8 mouse cellular contexts compared by ENCODE assay signal in the genomic region with DNA sequence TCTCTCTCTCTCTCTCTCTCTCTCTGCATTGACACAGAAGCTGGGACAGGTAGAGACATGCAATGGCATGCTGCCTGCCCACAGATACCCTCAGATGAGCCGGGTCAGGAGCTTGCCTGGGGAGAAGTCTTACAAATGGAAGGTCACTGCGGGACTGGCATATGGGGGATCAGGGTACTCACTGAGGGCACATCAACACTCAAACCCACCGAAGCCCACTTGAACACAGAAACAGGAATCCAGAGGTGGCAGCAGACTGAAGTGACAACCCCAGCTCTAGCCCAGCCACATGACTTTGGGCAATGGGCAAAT. TPM values are rescaled to one million over a fixed set of nuclear protein-coding genes. Genes with fewer than 3 reads are reported as not detected.
DNase-seq lines count a peak whose midpoint lies in the region; ATAC-seq lines count a peak whose summit lies in the region.

No protein-coding gene starts in this region.

- DNase-seq in heart, postnatal 10 days, result no peak
- DNase-seq in embryo, embryonic 9.5 days (ENCODE audit: extremely low spot score), result peak; percentile 37
- DNase-seq in midbrain, embryonic 14.5 days, result no peak
- no peak for DNase-seq in adrenal gland, postnatal 36 days
- DNase-seq in thymus, postnatal 36 days, result no peak
- DNase-seq in left cerebral cortex, adult 8-10 months (ENCODE audit: low spot score in 2 of 2), result no peak

- ATAC-seq in heart, embryonic 11.5 days (replicated peaks; ENCODE audit: insufficient number of reproducible peaks, low FRiP score, low TSS enrichment), result no peak
- ATAC-seq in hindbrain, embryonic 12.5 days (ENCODE audit: low FRiP score), result no peak
- ATAC-seq in midbrain, embryonic 14.5 days (ENCODE audit: low FRiP score, low TSS enrichment), result 0 out of 2 replicates have a peak, but pooled peaks have one; percentile 13

- peak overlapping the region; percentile 69; the same call in 1 of the 2 replicates for H3K4me3 ChIP-seq in heart, embryonic 11.5 days (ENCODE audit: low read depth, low read length)
- H3K4me3 ChIP-seq in hindbrain, embryonic 12.5 days, result peak overlapping the region; percentile 43
- no peak overlapping the region for H3K4me3 ChIP-seq in midbrain, embryonic 14.5 days (replicated peaks; ENCODE audit: low read depth, low read length)

- WGBS in heart, embryonic 11.5 days (ENCODE audit: insufficient replicate concordance), result 31% methylated on average over 3 of the region's 3 CpGs
- WGBS in hindbrain, embryonic 12.5 days, result 35% methylated on average over 3 of the region's 3 CpGs
- WGBS in midbrain, embryonic 14.5 days, result 27% methylated on average over 3 of the region's 3 CpGs

- H3K27ac ChIP-seq in heart, embryonic 11.5 days (ENCODE audit: low read depth, low read length), result peak overlapping the region; percentile 32; the same call in 1 of the 2 replicates
- no peak overlapping the region for H3K27ac ChIP-seq in hindbrain, embryonic 12.5 days
- H3K27ac ChIP-seq in midbrain, embryonic 14.5 days (replicated peaks; ENCODE audit: low read depth, low read length), result no peak overlapping the region

- no peak overlapping the region for H3K9ac ChIP-seq in heart, embryonic 11.5 days (ENCODE audit: low read depth, low read length)
- H3K9ac ChIP-seq in hindbrain, embryonic 12.5 days, result peak overlapping the region; percentile 63
- H3K9ac ChIP-seq in midbrain, embryonic 14.5 days (replicated peaks; ENCODE audit: low read length), result no peak overlapping the region

- 0 out of 2 replicates have a peak, but pooled peaks cover 3% of the 10 kb centered on the region for H3K36me3 ChIP-seq in heart, embryonic 11.5 days (ENCODE audit: control insufficient read depth, insufficient read depth, low read length)
- H3K36me3 ChIP-seq in hindbrain, embryonic 12.5 days, result no peaks in the 10 kb centered on the region
- no peaks in the 10 kb centered on the region for H3K36me3 ChIP-seq in midbrain, embryonic 14.5 days (ENCODE audit: control insufficient read depth, insufficient read depth, low read length)

- intact Hi-C loops in heart, postnatal 10 days (cut with DNase I), result no loop called here

- peak overlapping the region; percentile 93 for H3K4me2 ChIP-seq in heart, embryonic 11.5 days
- peak overlapping the region; percentile 77 for H3K4me2 ChIP-seq in hindbrain, embryonic 12.5 days (replicated peaks)
- peak overlapping the region; percentile 67 for H3K4me2 ChIP-seq in midbrain, embryonic 14.5 days (ENCODE audit: low read length)

- H3K9me3 ChIP-seq in heart, embryonic 11.5 days (replicated peaks; ENCODE audit: control insufficient read depth, low read length), result no peaks in the 10 kb centered on the region
- no peaks in the 10 kb centered on the region for H3K9me3 ChIP-seq in hindbrain, embryonic 12.5 days (replicated peaks)
- H3K9me3 ChIP-seq in midbrain, embryonic 14.5 days (ENCODE audit: control insufficient read depth, low read length), result no peaks in the 10 kb centered on the region

- no peaks in the 10 kb centered on the region for H3K27me3 ChIP-seq in heart, embryonic 11.5 days (ENCODE audit: control insufficient read depth, insufficient read depth, low read length)
- 0 out of 2 replicates have a peak, but pooled peaks cover 3% of the 10 kb centered on the region for H3K27me3 ChIP-seq in hindbrain, embryonic 12.5 days
- no peaks in the 10 kb centered on the region for H3K27me3 ChIP-seq in midbrain, embryonic 14.5 days (ENCODE audit: control insufficient read depth, insufficient read depth, low read length)

- H3K4me1 ChIP-seq in heart, embryonic 11.5 days (ENCODE audit: control insufficient read depth, insufficient read depth, low read length), result peaks cover 21% of the 10 kb centered on the region
- H3K4me1 ChIP-seq in hindbrain, embryonic 12.5 days, result peaks cover 23% of the 10 kb centered on the region
- H3K4me1 ChIP-seq in midbrain, embryonic 14.5 days (ENCODE audit: control insufficient read depth, insufficient read depth, low read length), result peaks cover 13% of the 10 kb centered on the region

RNA-seq across cellular contexts. Expression of gene Axl, which starts 0.6 kb away (rescaled TPM):
- polyA plus RNA-seq in heart, embryonic 11.5 days (2014; fragmentation: Nextera tagmentation; extraction: Ambion mirVana), result 53.6 and 54.5 TPM in 2 replicates
- total RNA-seq in heart, postnatal 10 days (2021), result 100 to 1,000 TPM; 113 to 139 TPM
- polyA plus RNA-seq in hindbrain, embryonic 12.5 days (2016; fragmentation: Nextera tagmentation; extraction: Ambion mirVana), result 36.6 and 40.8 TPM in 2 replicates
- polyA plus RNA-seq in midbrain, embryonic 14.5 days (2014; fragmentation: Nextera tagmentation; extraction: Ambion mirVana), result 9.3 and 20.2 TPM in 2 replicates
- total RNA-seq in adrenal gland, postnatal 36 days (2021), result 10 to 100 TPM; 50.7 to 63.4 TPM
- total RNA-seq in left cerebral cortex, adult 8-10 months (2022), result 10 to 100 TPM; 37.9 to 58.3 (median 45.8) TPM

RNA-seq across cellular contexts. Expression of gene Cyp2s1, which starts 27.6 kb away (rescaled TPM):
- 4.0 and 5.5 TPM in 2 replicates for polyA plus RNA-seq in heart, embryonic 11.5 days (2014; fragmentation: Nextera tagmentation; extraction: Ambion mirVana)
- total RNA-seq in heart, postnatal 10 days (2021), result 1 to 10 TPM; 6.1 to 7.0 TPM
- polyA plus RNA-seq in hindbrain, embryonic 12.5 days (2016; fragmentation: Nextera tagmentation; extraction: Ambion mirVana), result 1.8 TPM in 2 replicates
- polyA plus RNA-seq in midbrain, embryonic 14.5 days (2014; fragmentation: Nextera tagmentation; extraction: Ambion mirVana), result 1.4 and 2.1 TPM in 2 replicates
- 1 to 10 TPM; 1.9 to 2.5 TPM for total RNA-seq in adrenal gland, postnatal 36 days (2021)
- total RNA-seq in left cerebral cortex, adult 8-10 months (2022), result 1 to 10 TPM; 4.3 to 5.1 (median 4.9) TPM

RNA-seq across cellular contexts. Expression of gene Hnrnpul1, which starts 34.5 kb away (rescaled TPM):
- 47.7 and 53.3 TPM in 2 replicates for polyA plus RNA-seq in heart, embryonic 11.5 days (2014; fragmentation: Nextera tagmentation; extraction: Ambion mirVana)
- 100 to 1,000 TPM; 117 to 119 TPM for total RNA-seq in heart, postnatal 10 days (2021)
- 68.6 and 76.6 TPM in 2 replicates for polyA plus RNA-seq in hindbrain, embryonic 12.5 days (2016; fragmentation: Nextera tagmentation; extraction: Ambion mirVana)
- polyA plus RNA-seq in midbrain, embryonic 14.5 days (2014; fragmentation: Nextera tagmentation; extraction: Ambion mirVana), result 52.1 and 61.6 TPM in 2 replicates
- 100 to 1,000 TPM; 102 to 113 TPM for total RNA-seq in adrenal gland, postnatal 36 days (2021)
- 100 to 1,000 TPM; 102 to 118 (median 109) TPM for total RNA-seq in left cerebral cortex, adult 8-10 months (2022)
